Mouse (Mus musculus) heart, embryonic 13.5 days (tissue): ENCODE measurements around the gene Coq2. TPM values are rescaled to one million over a fixed set of nuclear protein-coding genes. Genes with fewer than 3 reads are reported as not detected.

Experiments used
- ATAC-seq: fragments of 200-750 bp; cut with Nextera tagmentation; 2 replicates; pipeline ENCODE4 v1.8.0; 2017; ENCODE audit warnings: moderate TSS enrichment; ENCODE audit not compliant: insufficient number of reproducible peaks, low FRiP score, low TSS enrichment; ENCODE audit errors: extremely low read depth
- H3K27ac ChIP-seq: fragments of 300-500 bp; sonication (generic); replicated peaks from 2 replicates; pipeline ENCODE4 v1.5.1; 2015; ENCODE audit warnings: moderate library complexity, mild to moderate bottlenecking, inconsistent platforms
- H3K27me3 ChIP-seq: fragments of 300-500 bp; sonication (generic); replicated peaks from 2 replicates; pipeline ENCODE4 v1.6.1; 2015; ENCODE audit warnings: mild to moderate bottlenecking, inconsistent platforms
- H3K36me3 ChIP-seq: fragments of 300-500 bp; sonication (generic); 2 replicates; pipeline ENCODE4 v1.6.1; 2015; ENCODE audit warnings: mild to moderate bottlenecking, inconsistent platforms
- H3K4me1 ChIP-seq: fragments of 300-500 bp; sonication (generic); 2 replicates; pipeline ENCODE4 v1.6.1; 2015; ENCODE audit warnings: inconsistent platforms
- H3K4me2 ChIP-seq: fragments of 300-500 bp; sonication (generic); 2 replicates; pipeline ENCODE4 v1.6.1; 2015; ENCODE audit warnings: inconsistent platforms, mild to moderate bottlenecking, moderate library complexity
- H3K4me3 ChIP-seq: fragments of 300-500 bp; sonication (generic); 2 replicates; pipeline ENCODE4 v1.5.1; 2015; ENCODE audit warnings: moderate library complexity, mild to moderate bottlenecking, inconsistent platforms
- H3K9ac ChIP-seq: fragments of 300-500 bp; sonication (generic); 2 replicates; pipeline ENCODE4 v1.6.1; 2015; ENCODE audit warnings: inconsistent platforms, mild to moderate bottlenecking, moderate library complexity
- H3K9me3 ChIP-seq: fragments of 300-500 bp; sonication (generic); 2 replicates; pipeline ENCODE4 v1.6.1; 2016; ENCODE audit warnings: inconsistent platforms
- whole genome bisulfite sequencing: fragments of 180-500 bp; shearing (Covaris S2); methylation state at CpG from one replicate; pipeline ENCODE4 v1.1.7; 2015; ENCODE audit warnings: mixed read lengths; 5-methylcytosine and 5-hydroxymethylcytosine counted together
- polyA plus RNA-seq: library from polyadenylated mRNA; unstranded; fragments of >200 nt; fragmentation: Nextera tagmentation; extraction: Ambion mirVana; gene quantifications from 2 replicates; pipeline ENCODE4 v1.2.1, GENCODE M21; 2015

Coq2 gene
- 60.5 and 67.9 TPM in 2 replicates for polyA plus RNA-seq

GRCm38 (mm10) chr5:100674711-100675376 is at the start of gene Coq2:
TSS of gene Coq2 (minus strand) at chr5:100675140.
- Histone ChIP-seq H3K9ac (peak within 1 kb of the TSS; percentile 91), H3K36me3 (peaks cover 11% of the 10 kb centered on the region), H3K9me3 (no peaks in the 10 kb centered on the region), H3K4me2 (peak within 1 kb of the TSS; percentile 76), H3K4me1 (peaks cover 20% of the 10 kb centered on the region), H3K27me3 (no peaks in the 10 kb centered on the region; the same call in 1 of the 2 replicates), H3K27ac (peak within 1 kb of the TSS; percentile 58; the same call in 1 of the 2 replicates), H3K4me3 (peak within 1 kb of the TSS; percentile 65)
- no peak for ATAC-seq
- WGBS: 7% methylated on average over 17 of the region's 17 CpGs

GRCm38 (mm10) chr5:100719235-100720088 is 44.5 kb upstream of the Coq2 start, which contains the start of gene Hpse:
TSS of gene Hpse (minus strand) at chr5:100719716.
- H3K4me1 ChIP-seq: 0 out of 2 replicates have a peak, but pooled peaks cover 8% of the 10 kb centered on the region
- under 1% methylated on average over 43 of the region's 56 CpGs for WGBS
- peaks cover 4% of the 10 kb centered on the region for H3K9me3 ChIP-seq
- ATAC-seq: no peak; the same call in 1 of the 2 replicates
- H3K4me3 ChIP-seq: peak within 1 kb of the TSS; percentile 65
- H3K27me3 ChIP-seq: peaks cover 36% of the 10 kb centered on the region
- H3K27ac ChIP-seq: no peak within 1 kb of the TSS
- H3K9ac ChIP-seq: peak within 1 kb of the TSS; percentile 79
- H3K4me2 ChIP-seq: peak within 1 kb of the TSS; percentile 97
- no peaks in the 10 kb centered on the region for H3K36me3 ChIP-seq

- ATAC-seq: no peak
- Histone ChIP-seq H3K4me2 (no peak overlapping the region), H3K9ac (no peak overlapping the region), H3K36me3 (no peaks in the 10 kb centered on the region), H3K27ac (no peak overlapping the region), H3K4me3 (no peak overlapping the region), H3K9me3 (no peaks in the 10 kb centered on the region), H3K4me1 (peaks cover 8% of the 10 kb centered on the region; the same call in 1 of the 2 replicates), H3K27me3 (peaks cover 32% of the 10 kb centered on the region)
- WGBS: 91% methylated on average over 15 of the region's 15 CpGs
Observed at GRCm38 (mm10) chr5:100716762-100717161, 41.8 kb upstream of the Coq2 start.

GRCm38 (mm10) chr5:100711219-100711618 is 36.3 kb upstream of the Coq2 start:
- Histone ChIP-seq H3K36me3 (no peaks in the 10 kb centered on the region), H3K4me1 (peaks cover 18% of the 10 kb centered on the region), H3K4me3 (no peak overlapping the region), H3K27me3 (no peaks in the 10 kb centered on the region), H3K9ac (no peak overlapping the region), H3K27ac (no peak overlapping the region), H3K9me3 (no peaks in the 10 kb centered on the region), H3K4me2 (no peak overlapping the region)
- no peak for ATAC-seq
- 38% methylated on average over 6 of the region's 6 CpGs for WGBS

- peaks cover 18% of the 10 kb centered on the region for H3K4me1 ChIP-seq
- no peaks in the 10 kb centered on the region for H3K9me3 ChIP-seq
- no peak overlapping the region for H3K27ac ChIP-seq
- no peaks in the 10 kb centered on the region for H3K36me3 ChIP-seq
- WGBS: 30% methylated on average over 2 of the region's 2 CpGs
- H3K27me3 ChIP-seq: no peaks in the 10 kb centered on the region
- no peak overlapping the region for H3K9ac ChIP-seq
- no peak overlapping the region for H3K4me3 ChIP-seq
- no peak for ATAC-seq
- H3K4me2 ChIP-seq: no peak overlapping the region
Observed at GRCm38 (mm10) chr5:100710012-100710411, 35.1 kb upstream of the Coq2 start.

- H3K36me3 ChIP-seq: no peaks in the 10 kb centered on the region
- H3K4me1 ChIP-seq: peaks cover 18% of the 10 kb centered on the region
- WGBS: 80% methylated on average over 6 of the region's 6 CpGs
- no peak overlapping the region for H3K4me2 ChIP-seq
- H3K4me3 ChIP-seq: no peak overlapping the region
- no peak overlapping the region for H3K9ac ChIP-seq
- H3K27ac ChIP-seq: no peak overlapping the region
- no peak for ATAC-seq
- no peaks in the 10 kb centered on the region for H3K27me3 ChIP-seq
- H3K9me3 ChIP-seq: no peaks in the 10 kb centered on the region
Observed at GRCm38 (mm10) chr5:100709035-100709434, 34.1 kb upstream of the Coq2 start.

- no peak overlapping the region for H3K4me3 ChIP-seq
- ATAC-seq: no peak
- no peaks in the 10 kb centered on the region for H3K9me3 ChIP-seq
- H3K27ac ChIP-seq: no peak overlapping the region
- H3K36me3 ChIP-seq: no peaks in the 10 kb centered on the region
- no peak overlapping the region for H3K4me2 ChIP-seq
- WGBS: 63% methylated on average over 8 of the region's 8 CpGs
- H3K9ac ChIP-seq: no peak overlapping the region
- H3K4me1 ChIP-seq: peaks cover 18% of the 10 kb centered on the region
- H3K27me3 ChIP-seq: no peaks in the 10 kb centered on the region
Observed at GRCm38 (mm10) chr5:100706675-100707074, 31.7 kb upstream of the Coq2 start.

- Histone ChIP-seq H3K4me3 (no peak overlapping the region), H3K27ac (no peak overlapping the region), H3K9me3 (no peaks in the 10 kb centered on the region), H3K4me2 (no peak overlapping the region), H3K27me3 (no peaks in the 10 kb centered on the region), H3K9ac (no peak overlapping the region), H3K36me3 (no peaks in the 10 kb centered on the region), H3K4me1 (no peaks in the 10 kb centered on the region)
- 88% methylated on average over 2 of the region's 2 CpGs for WGBS
- no peak for ATAC-seq
Observed at GRCm38 (mm10) chr5:100704272-100704671, 29.3 kb upstream of the Coq2 start.

- H3K27me3 ChIP-seq: no peaks in the 10 kb centered on the region
- H3K4me1 ChIP-seq: no peaks in the 10 kb centered on the region
- no peak overlapping the region for H3K4me2 ChIP-seq
- H3K4me3 ChIP-seq: no peak overlapping the region
- 83% methylated on average over 3 of the region's 3 CpGs for WGBS
- H3K27ac ChIP-seq: no peak overlapping the region
- no peaks in the 10 kb centered on the region for H3K36me3 ChIP-seq
- H3K9me3 ChIP-seq: no peaks in the 10 kb centered on the region
- ATAC-seq: no peak
- H3K9ac ChIP-seq: no peak overlapping the region
Observed at GRCm38 (mm10) chr5:100702325-100702724, 27.4 kb upstream of the Coq2 start.

GRCm38 (mm10) chr5:100700861-100701620 is 26.1 kb upstream of the Coq2 start:
- 77% methylated on average over 13 of the region's 13 CpGs for WGBS
- H3K4me1 ChIP-seq: no peaks in the 10 kb centered on the region
- H3K36me3 ChIP-seq: no peaks in the 10 kb centered on the region
- no peak overlapping the region for H3K4me3 ChIP-seq
- H3K9ac ChIP-seq: no peak overlapping the region
- no peak for ATAC-seq
- H3K4me2 ChIP-seq: no peak overlapping the region
- no peaks in the 10 kb centered on the region for H3K27me3 ChIP-seq
- no peak overlapping the region for H3K27ac ChIP-seq
- no peaks in the 10 kb centered on the region for H3K9me3 ChIP-seq

GRCm38 (mm10) chr5:100697886-100698285 is 22.9 kb upstream of the Coq2 start:
- Histone ChIP-seq H3K27me3 (no peaks in the 10 kb centered on the region), H3K4me1 (no peaks in the 10 kb centered on the region), H3K9ac (no peak overlapping the region), H3K9me3 (no peaks in the 10 kb centered on the region), H3K4me2 (no peak overlapping the region), H3K27ac (no peak overlapping the region), H3K36me3 (no peaks in the 10 kb centered on the region), H3K4me3 (no peak overlapping the region)
- 6% methylated on average over 2 of the region's 2 CpGs for WGBS
- no peak for ATAC-seq
